Mouse (Mus musculus) kidney, adult 2 months (tissue): ENCODE data around the gene Setd2.

Experiments
- CTCF ChIP-seq: fragments of 200-500 bp; conservative IDR thresholded peaks from 2 replicates; pipeline ENCODE4 v1.5.1; 2011; ENCODE audit warnings: low read depth, mild to moderate bottlenecking, control low read depth, low read length, moderate library complexity, mixed read lengths; ENCODE audit not compliant: insufficient read depth, insufficient read length
- POLR2A ChIP-seq: fragments of 200-500 bp; IDR thresholded peaks from one replicate; pipeline ENCODE4 v1.6.1; 2011; ENCODE audit warnings: low read depth, low read length, control low read depth

DNA sequence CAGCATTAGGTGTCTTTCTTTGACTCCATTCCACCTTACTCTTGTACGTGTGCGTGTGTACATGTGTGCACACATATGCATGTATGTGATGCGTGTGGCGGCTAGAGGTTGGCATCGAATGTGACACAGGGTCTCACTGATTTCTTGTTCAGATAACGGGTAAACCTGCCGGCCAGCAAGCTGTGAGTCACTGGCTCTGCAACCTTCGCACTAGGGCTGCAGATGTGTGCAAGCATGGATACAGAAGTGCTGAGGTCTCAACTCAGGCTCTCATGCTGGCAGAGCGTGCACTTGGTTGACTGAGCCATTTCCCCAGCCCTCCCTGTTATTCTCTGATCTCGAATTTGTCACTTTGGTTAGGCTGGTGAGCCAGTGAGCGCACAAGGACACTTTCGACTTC lies 127.1 kb downstream of the Setd2 start:
- TF ChIP-seq POLR2A (no peak), CTCF (no peak)
